Mouse (Mus musculus) heart, embryonic 14.5 days (tissue): ENCODE results near the gene Acat2. TPM values are rescaled to one million over a fixed set of nuclear protein-coding genes. Genes with fewer than 3 reads are reported as not detected.
"Not testable (repeated sequence)": the region's sequence is repeated elsewhere in the genome, so short reads cannot be mapped to it uniquely, and the experiment has no call there.

Experiments
- ATAC-seq: fragments of 200-750 bp; cut with Nextera tagmentation; 2 replicates; pipeline ENCODE4 v1.8.0; 2017; ENCODE audit warnings: low read depth, moderate TSS enrichment; ENCODE audit not compliant: insufficient number of reproducible peaks, insufficient read depth, low FRiP score
- H3K27ac ChIP-seq, 2 experiments: fragments of 200-500 bp in 1 of 2; fragments of 300-500 bp in 1 of 2; sonication (generic) in 1 of 2; replicated peaks in 1 of 2; 2 replicates each; pipeline ENCODE4 v1.5.1; 2012 to 2014; ENCODE audit warnings: low read depth in 2 of 2, low read length in 2 of 2, control low read depth in 1 of 2, mild to moderate bottlenecking in 1 of 2, mixed read lengths in 1 of 2; ENCODE audit not compliant: control insufficient read depth in 1 of 2, insufficient read depth in 1 of 2
- H3K27me3 ChIP-seq: fragments of 300-500 bp; sonication (generic); 2 replicates; pipeline ENCODE4 v1.6.1; 2014; ENCODE audit warnings: mild to moderate bottlenecking, low read length, control low read depth; ENCODE audit not compliant: control insufficient read depth, insufficient read depth
- H3K36me3 ChIP-seq: fragments of 300-500 bp; sonication (generic); 2 replicates; pipeline ENCODE4 v1.6.1; 2014; ENCODE audit warnings: mild to moderate bottlenecking, control low read depth, low read length, mixed read lengths; ENCODE audit not compliant: control insufficient read depth, insufficient read depth
- H3K4me1 ChIP-seq, 2 experiments: fragments of 200-500 bp in 1 of 2; fragments of 300-500 bp in 1 of 2; sonication (generic) in 1 of 2; 2 replicates each; pipeline ENCODE4 v1.6.1; 2012 to 2014; ENCODE audit warnings: low read length in 2 of 2, control low read depth in 1 of 2, mixed read lengths in 1 of 2; ENCODE audit not compliant: control insufficient read depth in 2 of 2, insufficient read depth in 2 of 2
- H3K4me2 ChIP-seq: fragments of 300-500 bp; sonication (generic); 2 replicates; pipeline ENCODE4 v1.6.1; 2014; ENCODE audit warnings: mild to moderate bottlenecking, low read length
- H3K4me3 ChIP-seq, 2 experiments: fragments of 200-500 bp in 1 of 2; fragments of 300-500 bp in 1 of 2; sonication (generic) in 1 of 2; 2 replicates each; pipeline ENCODE4 v1.5.1; 2012 to 2014; ENCODE audit warnings: low read length in 2 of 2, mild to moderate bottlenecking in 2 of 2, control low read depth in 1 of 2, low read depth in 1 of 2, moderate library complexity in 1 of 2; ENCODE audit not compliant: control insufficient read depth in 1 of 2, insufficient read depth in 1 of 2
- H3K9ac ChIP-seq: fragments of 300-500 bp; sonication (generic); 2 replicates; pipeline ENCODE4 v1.6.1; 2014; ENCODE audit warnings: mild to moderate bottlenecking, low read length
- H3K9me3 ChIP-seq: fragments of 300-500 bp; sonication (generic); 2 replicates; pipeline ENCODE4 v1.6.1; 2016; ENCODE audit warnings: low read length, control low read depth; ENCODE audit not compliant: control insufficient read depth
- WGBS: fragments of 180-500 bp; shearing (Covaris S2); extraction: QIAGEN DNeasy Blood & Tissue Kit; methylation state at CpG from one replicate; pipeline ENCODE4 v1.1.7; 2014; 5-methylcytosine and 5-hydroxymethylcytosine counted together
- polyA plus RNA-seq: library from polyadenylated mRNA; unstranded; fragments of >200 nt; fragmentation: Nextera tagmentation; extraction: Ambion mirVana; gene quantifications from 2 replicates; pipeline ENCODE4 v1.2.1, GENCODE M21; 2014

The Acat2 gene
- polyA plus RNA-seq, 1 experiment from 2014 or later: 22.8 TPM

DNA sequence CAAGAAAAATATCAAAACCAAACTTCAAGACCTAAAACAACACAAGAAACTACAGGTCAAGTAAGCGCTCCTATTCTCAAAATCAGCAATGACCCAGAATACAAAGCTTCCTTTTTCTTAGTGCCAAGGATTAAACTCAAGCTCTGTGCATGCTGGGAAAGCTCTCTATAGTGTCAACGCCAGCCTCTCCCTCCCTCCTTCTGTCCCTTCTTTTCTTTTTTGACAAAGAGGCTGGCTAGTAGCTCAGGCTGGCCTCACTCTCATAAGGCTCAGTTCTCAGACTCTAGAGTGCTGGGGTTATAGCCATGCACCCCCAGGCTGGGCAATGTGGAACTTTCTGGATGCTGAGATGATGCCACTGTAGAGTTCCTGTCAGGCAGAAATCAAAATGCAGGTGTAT is 22.5 kb downstream of the Acat2 start:
- Histone ChIP-seq H3K4me2 (no peak overlapping the region), H3K9ac (no peak overlapping the region), H3K36me3 (peaks cover 6% of the 10 kb centered on the region; the same call in 1 of the 2 replicates), H3K4me3 (no peak overlapping the region), H3K4me1 (no peaks in the 10 kb centered on the region; a peak in 2 of 4 replicates), H3K9me3 (no peaks in the 10 kb centered on the region), H3K27ac (no peak overlapping the region), H3K27me3 (no peaks in the 10 kb centered on the region)
- 60% methylated on average over 2 of the region's 2 CpGs for WGBS
- no peak for ATAC-seq

DNA sequence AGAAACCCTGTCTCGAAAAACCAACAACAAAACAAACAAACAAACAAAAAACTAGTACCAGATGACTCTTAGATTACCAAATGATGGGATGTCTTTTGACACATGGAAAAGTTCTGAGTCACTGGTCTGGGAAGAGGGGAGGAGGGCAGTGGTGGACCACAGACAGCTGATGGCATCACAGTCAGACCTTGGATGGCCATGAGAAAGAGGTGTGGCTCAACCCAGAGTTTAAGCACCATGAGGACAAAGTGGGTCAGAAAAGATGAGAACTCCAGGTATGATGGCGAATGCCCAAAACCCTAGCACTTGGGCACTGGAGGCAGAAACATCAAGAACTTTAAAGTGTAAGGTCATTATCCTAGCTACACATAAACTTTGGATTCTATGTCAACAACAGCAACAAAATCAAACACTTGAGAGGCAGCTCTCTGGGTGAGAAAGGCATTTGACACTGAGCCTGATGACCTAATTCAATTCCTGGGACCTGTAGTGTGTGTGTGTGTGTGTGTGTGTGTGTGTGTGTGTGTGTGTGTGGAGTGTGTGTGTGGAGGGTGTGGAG is 23.1 kb downstream of the Acat2 start:
- Histone ChIP-seq H3K4me2 (no peak overlapping the region), H3K9me3 (no peaks in the 10 kb centered on the region), H3K9ac (no peak overlapping the region)

DNA sequence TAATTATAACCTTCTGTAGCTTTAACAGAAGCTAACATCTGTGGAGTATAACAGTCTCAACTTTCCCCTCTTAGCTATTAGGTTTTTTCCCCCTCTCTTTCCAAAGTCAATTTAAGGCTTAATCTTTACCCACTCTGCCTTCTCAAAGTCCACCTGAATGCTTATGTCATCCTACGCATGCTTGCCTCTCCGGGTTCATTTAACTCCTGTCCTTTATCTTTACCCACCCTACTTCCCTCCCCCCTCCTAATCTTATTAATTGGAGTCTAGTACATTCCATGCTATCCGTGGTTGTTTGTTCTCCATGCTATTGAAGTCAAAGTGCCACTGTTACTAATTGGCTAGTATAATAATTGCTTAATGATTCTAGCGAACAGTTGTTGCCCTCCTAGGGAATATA is 24.8 kb downstream of the Acat2 start:
- Histone ChIP-seq H3K36me3 (no peaks in the 10 kb centered on the region), H3K4me1 (no peaks in the 10 kb centered on the region; a peak in 2 of 4 replicates), H3K4me3 (no peak overlapping the region), H3K4me2 (no peak overlapping the region), H3K27me3 (no peaks in the 10 kb centered on the region), H3K9ac (no peak overlapping the region), H3K27ac (no peak overlapping the region), H3K9me3 (no peaks in the 10 kb centered on the region)
- ATAC-seq: no peak
- WGBS: 66% methylated on average over 4 of the region's 4 CpGs

More for the DNA sequence above, 23.1 kb downstream of the Acat2 start:
- Histone ChIP-seq H3K27me3 (no peaks in the 10 kb centered on the region), H3K27ac (no peak overlapping the region), H3K4me3 (no peak overlapping the region), H3K4me1 (no peaks in the 10 kb centered on the region; a peak in 2 of 4 replicates), H3K36me3 (no peaks in the 10 kb centered on the region)
- 89% methylated on average over 2 of the region's 2 CpGs for WGBS
- ATAC-seq: no peak

DNA sequence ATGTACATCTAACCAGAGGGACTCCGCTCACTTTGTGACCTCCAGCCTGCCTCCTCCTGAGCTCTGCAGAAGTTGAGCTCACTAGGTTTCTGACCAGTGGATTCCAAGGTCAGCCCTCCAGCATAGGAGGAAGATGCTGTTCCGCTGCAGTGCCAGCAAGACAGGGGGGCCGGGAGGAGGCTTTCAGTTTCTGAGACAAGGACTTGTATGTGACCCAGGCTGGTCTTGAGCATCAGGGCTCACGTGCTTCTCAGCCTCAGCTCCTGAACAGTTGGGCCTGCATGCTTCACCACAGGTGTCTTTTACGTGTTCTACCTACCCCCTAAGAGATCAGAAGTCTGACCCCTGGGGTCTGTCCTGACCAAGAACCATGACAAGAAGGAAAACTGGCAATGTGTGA is 29.0 kb downstream of the Acat2 start:
- H3K27me3 ChIP-seq, ATAC-seq, H3K4me3 ChIP-seq, H3K9me3 ChIP-seq, H3K4me1 ChIP-seq, H3K4me2 ChIP-seq, H3K36me3 ChIP-seq, H3K27ac ChIP-seq, H3K9ac ChIP-seq: not testable (repeated sequence)
- WGBS: 83% methylated on average over 5 of the region's 5 CpGs

DNA sequence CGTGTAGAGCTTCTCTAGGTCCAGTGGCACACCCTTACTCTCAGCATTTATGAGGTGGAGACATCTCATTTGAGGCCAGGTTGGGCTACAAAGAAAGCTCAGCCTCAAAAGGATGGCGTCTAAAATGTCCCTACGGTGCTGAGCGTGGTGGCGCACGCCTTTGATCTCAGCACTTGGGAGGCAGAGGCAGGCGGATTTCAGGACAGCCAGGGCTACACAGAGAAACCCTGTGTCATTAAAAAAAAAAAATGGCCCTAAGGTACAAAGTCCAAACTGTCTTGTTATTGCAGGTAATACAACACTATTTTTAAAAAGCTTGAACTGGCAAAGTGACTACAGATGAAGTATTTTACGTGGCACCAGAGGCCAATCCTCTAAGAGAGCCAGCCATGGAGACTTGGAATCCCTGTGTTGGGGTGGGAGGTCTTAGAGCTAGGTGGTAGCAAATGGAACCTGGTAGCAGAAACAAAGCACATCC is 34.8 kb downstream of the Acat2 start:
- no peak overlapping the region for H3K27ac ChIP-seq
- no peaks in the 10 kb centered on the region for H3K9me3 ChIP-seq
- H3K36me3 ChIP-seq: peaks cover 60% of the 10 kb centered on the region
- H3K27me3 ChIP-seq: no peaks in the 10 kb centered on the region
- H3K9ac ChIP-seq: no peak overlapping the region
- H3K4me2 ChIP-seq: no peak overlapping the region
- WGBS: 91% methylated on average over 8 of the region's 8 CpGs
- ATAC-seq: no peak
- H3K4me3 ChIP-seq: no peak overlapping the region
- no peaks in the 10 kb centered on the region for H3K4me1 ChIP-seq

DNA sequence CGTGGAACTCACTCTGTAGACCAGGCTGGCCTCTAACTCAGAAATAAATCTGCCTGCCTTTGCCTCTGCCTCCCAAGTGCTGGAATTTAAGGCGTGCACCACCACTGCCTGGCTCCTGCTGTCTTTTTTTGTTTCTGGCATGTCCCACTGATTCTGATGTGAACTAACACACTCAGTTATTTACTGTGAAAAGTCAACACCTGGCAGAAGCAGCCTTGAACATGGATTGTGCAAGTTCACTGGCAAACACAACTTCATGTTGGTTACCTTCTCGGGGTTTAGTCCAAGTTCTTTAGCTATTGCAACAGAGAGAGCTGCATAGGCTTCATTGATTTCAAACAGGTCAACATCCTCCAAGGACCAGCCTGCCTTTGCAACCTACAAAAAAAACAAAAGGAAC is 35.5 kb downstream of the Acat2 start:
- WGBS: 78% methylated on average over 3 of the region's 3 CpGs
- Histone ChIP-seq H3K4me2 (no peak overlapping the region), H3K9me3 (no peaks in the 10 kb centered on the region), H3K27ac (no peak overlapping the region), H3K27me3 (no peaks in the 10 kb centered on the region), H3K4me1 (no peaks in the 10 kb centered on the region), H3K4me3 (no peak overlapping the region), H3K9ac (no peak overlapping the region), H3K36me3 (peaks cover 68% of the 10 kb centered on the region)
- no peak for ATAC-seq

DNA sequence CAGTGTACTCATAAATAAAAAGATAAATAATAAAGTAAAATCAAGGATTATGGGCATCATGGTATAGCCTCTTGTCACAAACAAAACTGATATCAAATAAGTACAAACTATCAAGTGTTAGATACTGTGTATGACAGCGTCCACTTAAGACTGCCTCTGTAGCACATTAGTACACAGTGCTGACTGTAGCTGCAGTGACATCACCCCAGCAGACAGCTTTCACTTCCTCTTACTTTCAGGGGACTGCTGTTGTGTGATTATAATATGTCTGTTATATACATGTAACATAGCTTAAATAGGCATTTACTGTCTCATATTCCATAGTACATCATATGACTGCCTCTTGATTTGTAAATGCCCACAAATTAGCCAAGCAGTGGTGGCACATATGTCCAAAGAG is 39.5 kb downstream of the Acat2 start:
- H3K9ac ChIP-seq: no peak overlapping the region
- 94% methylated on average over 1 of the region's 1 CpGs for WGBS
- no peak for ATAC-seq

More for the DNA sequence above, 39.5 kb downstream of the Acat2 start:
- peaks cover 0 to 7% of the 10 kb centered on the region in 2 experiments; a peak in 2 of 4 replicates for H3K4me1 ChIP-seq
- H3K4me2 ChIP-seq: no peak overlapping the region
- H3K27ac ChIP-seq: no peak overlapping the region
- H3K27me3 ChIP-seq: no peaks in the 10 kb centered on the region
- H3K9me3 ChIP-seq: no peaks in the 10 kb centered on the region
- no peak overlapping the region for H3K4me3 ChIP-seq
- H3K36me3 ChIP-seq: peaks cover 80% of the 10 kb centered on the region
